Comparison of ENCODE assay signal across 12 mouse cellular contexts in the genomic region with DNA sequence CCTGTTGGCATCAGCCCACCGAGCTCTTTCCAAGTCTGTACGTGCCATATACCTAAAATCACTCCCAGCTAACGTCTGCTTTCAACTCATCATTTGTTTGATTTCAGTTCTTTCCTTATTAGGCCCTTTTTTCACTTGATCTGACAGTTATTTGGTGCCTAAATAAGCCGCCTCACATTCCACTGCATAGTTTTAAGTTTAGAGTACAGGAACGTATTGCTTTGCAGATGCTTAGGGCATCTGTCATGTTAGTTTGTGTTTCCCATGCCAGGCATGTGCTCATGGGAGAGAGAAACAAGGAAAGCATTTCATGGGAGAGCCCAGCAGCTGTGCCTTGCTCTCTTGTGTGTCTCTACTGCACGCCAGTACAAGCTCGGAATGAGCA. TPM values are rescaled to one million over a fixed set of nuclear protein-coding genes. Genes with fewer than 3 reads are reported as not detected.
DNase-seq lines count a peak whose midpoint lies in the region; TF ChIP-seq lines count a peak whose summit lies in the region.
"Had no signal": no experiment of that assay in that cellular context is flagged by ENCODE, and none has a peak within 500 bp of the region (broad histone marks: within the 10 kb centered on the region; RNA-seq: fewer than 3 reads in every experiment).

No protein-coding gene starts in this region.

- peak; percentile 20 for DNase-seq in layer of hippocampus, adult 11-12 months (ENCODE audit: low spot score)
- no peak for DNase-seq in layer of hippocampus, postnatal 25 days (ENCODE audit: extremely low spot score in 1 of 2, low spot score in 1 of 2)
- DNase-seq in brain, adult 2 months (ENCODE audit: low read depth, low spot score): peak; percentile 35
- DNase-seq in lung, postnatal 4 days: peak; percentile 48 to 58
- no peak for DNase-seq in cerebellum, postnatal 10 days
- no peak for DNase-seq in c-Kit-positive CD71-positive TER-119-positive erythroid progenitor cells, embryonic 14.5 days (ENCODE audit: low spot score)
- DNase-seq: adrenal gland, postnatal 14 days; cerebellum, adult 11 months; embryo, embryonic 11 days; heart, adult 18-20 months; kidney, adult 9 months had no signal

- no peak for TF ChIP-seq POLR2A in embryonic fibroblast, embryonic 13.5 days (IDR thresholded peaks at IDR 0.05; ENCODE audit: low read depth, low read length)

- H3K4me1 ChIP-seq in embryonic fibroblast, embryonic 13.5 days (ENCODE audit: control insufficient read depth, insufficient read depth, low read length): peaks cover 23% of the 10 kb centered on the region

- no peak for TF ChIP-seq CTCF in embryonic fibroblast, embryonic 13.5 days (IDR thresholded peaks at IDR 0.05; ENCODE audit: borderline replicate concordance, insufficient read depth, low read length)

- H3K4me3 ChIP-seq in embryonic fibroblast, embryonic 13.5 days (ENCODE audit: insufficient read depth, low read length): no peak overlapping the region

- peak overlapping the region; percentile 100 for H3K27ac ChIP-seq in embryonic fibroblast, embryonic 13.5 days (ENCODE audit: insufficient read depth, low read length)

RNA-seq across cellular contexts. Expression of a gene that starts 50.3 kb away (rescaled TPM):
- 10 to 100 TPM; 10.1 to 11.8 TPM for total RNA-seq in layer of hippocampus, postnatal 25 days (2021)
- 172 and 200 TPM in 2 replicates for polyA plus RNA-seq in embryonic fibroblast, embryonic 13.5 days (2011; ENCODE audit: insufficient read length, low read depth, missing spikeins)

Comparison
In these comparisons a context has a peak if more than half of its experiments do, and no peak if none do; other contexts are left out.
1. DNase-seq: peak in layer of hippocampus, adult 11-12 months (single experiment), brain, adult 2 months (single experiment) and lung, postnatal 4 days (2 of 2); none in layer of hippocampus, postnatal 25 days (0 of 2), cerebellum, postnatal 10 days (0 of 2) and c-Kit-positive CD71-positive TER-119-positive erythroid progenitor cells, embryonic 14.5 days (single experiment).